Mouse (Mus musculus) CH12.LX (cell line): ENCODE results near the gene Hes5. TPM values are rescaled to one million over a fixed set of nuclear protein-coding genes. Genes with fewer than 3 reads are reported as not detected.

Source experiments
- DNase-seq: peaks from one replicate; pipeline ENCODE4 v3.0.0-alpha.2; 2013; ENCODE audit errors: extremely low read depth
- H3K27ac ChIP-seq: 2 replicates; pipeline ENCODE4 v1.5.1; 2012; ENCODE audit warnings: low read depth, mild to moderate bottlenecking, control low read depth, moderate library complexity; ENCODE audit not compliant: insufficient read depth
- H3K27me3 ChIP-seq: replicated peaks from 2 replicates; pipeline ENCODE3; 2012; ENCODE audit warnings: inconsistent platforms
- H3K36me3 ChIP-seq, 2 experiments: replicated peaks in 1 of 2; 2 replicates each; pipeline versions ENCODE3 to v1.6.1; 2012; ENCODE audit warnings: inconsistent platforms in 1 of 2, low read length in 1 of 2, mild to moderate bottlenecking in 1 of 2, mixed read lengths in 1 of 2, moderate library complexity in 1 of 2; ENCODE audit not compliant: control insufficient read depth in 1 of 2, insufficient read depth in 1 of 2
- H3K4me1 ChIP-seq, 2 experiments: 2 replicates each; pipeline ENCODE4 v1.6.1; 2012; ENCODE audit warnings: inconsistent platforms in 1 of 2, moderate library complexity in 1 of 2; ENCODE audit not compliant: insufficient read depth in 2 of 2, control insufficient read depth in 1 of 2
- H3K4me2 ChIP-seq: 2 replicates; pipeline ENCODE4 v1.6.1; 2012; ENCODE audit warnings: low read depth, mild to moderate bottlenecking, control low read depth; ENCODE audit not compliant: poor library complexity, insufficient read depth, severe bottlenecking
- H3K4me3 ChIP-seq, 3 experiments: fragments of 150-350 bp in 1 of 3; sonication (generic) in 1 of 3; replicated peaks in 1 of 3; 2 replicates each; pipeline versions ENCODE3 to v1.5.1; 2011 to 2012; ENCODE audit warnings: low read depth in 2 of 3, low read length in 2 of 3, mild to moderate bottlenecking in 2 of 3, moderate library complexity in 2 of 3, control low read depth in 1 of 3, improper control_type of control experiment in 1 of 3, inconsistent platforms in 1 of 3, mixed read lengths in 1 of 3; ENCODE audit not compliant: poor library complexity in 1 of 3
- H3K79me2 ChIP-seq: replicated peaks from 2 replicates; pipeline ENCODE4 v1.6.1; 2012; ENCODE audit warnings: mild to moderate bottlenecking, moderate library complexity; ENCODE audit not compliant: control insufficient read depth, poor library complexity, insufficient read depth, severe bottlenecking; ENCODE audit errors: extremely low read depth
- H3K9ac ChIP-seq: 2 replicates; pipeline ENCODE4 v1.6.1; 2012; ENCODE audit warnings: low read depth, mild to moderate bottlenecking, control low read depth, moderate library complexity; ENCODE audit not compliant: insufficient read depth
- H3K9me3 ChIP-seq: replicated peaks from 2 replicates; pipeline ENCODE3; 2012; ENCODE audit warnings: low read length, inconsistent platforms, mixed read lengths
- BHLHE40 ChIP-seq: IDR thresholded peaks from 2 replicates; pipeline ENCODE4 v1.6.1; 2011; ENCODE audit warnings: mild to moderate bottlenecking, low read depth, low read length, improper control_type of control experiment
- CHD1 ChIP-seq: IDR thresholded peaks from 2 replicates; pipeline ENCODE4 v1.6.1; 2012; ENCODE audit warnings: low read depth, low read length, improper control_type of control experiment, inconsistent platforms
- CTCF ChIP-seq, 2 experiments: IDR thresholded peaks in 1 of 2; conservative IDR thresholded peaks in 1 of 2; 2 replicates each; pipeline ENCODE4 v1.5.1; 2011 to 2012; ENCODE audit warnings: low read depth in 2 of 2, low read length in 2 of 2, improper control_type of control experiment in 1 of 2, inconsistent platforms in 1 of 2, mild to moderate bottlenecking in 1 of 2, moderate library complexity in 1 of 2
- E2F4 ChIP-seq: IDR thresholded peaks from 2 replicates; pipeline ENCODE4 v1.6.1; 2011; ENCODE audit warnings: low read depth, low read length, improper control_type of control experiment; ENCODE audit not compliant: insufficient replicate concordance
- HCFC1 ChIP-seq: IDR thresholded peaks from 2 replicates; pipeline ENCODE4 v1.6.1; 2012; ENCODE audit warnings: low read depth, mild to moderate bottlenecking, inconsistent platforms, low read length, improper control_type of control experiment
- JUND ChIP-seq: conservative IDR thresholded peaks from 2 replicates; pipeline ENCODE4 v1.6.1; 2011; ENCODE audit warnings: low read depth, low read length, improper control_type of control experiment
- KAT2A ChIP-seq: IDR thresholded peaks from 2 replicates; pipeline ENCODE4 v1.6.1; 2012; ENCODE audit warnings: low read length, improper control_type of control experiment, inconsistent platforms; ENCODE audit not compliant: insufficient replicate concordance
- MAX ChIP-seq: IDR thresholded peaks from 2 replicates; pipeline ENCODE4 v1.6.1; 2011; ENCODE audit warnings: low read length, improper control_type of control experiment
- MAZ ChIP-seq: IDR thresholded peaks from 2 replicates; pipeline ENCODE4 v1.6.1; 2012; ENCODE audit warnings: low read depth, mild to moderate bottlenecking, inconsistent platforms, low read length, improper control_type of control experiment, moderate library complexity
- MEF2A ChIP-seq: IDR thresholded peaks from 2 replicates; pipeline ENCODE4 v1.6.1; 2014; ENCODE audit warnings: low read depth, mild to moderate bottlenecking, inconsistent platforms, low read length, improper control_type of control experiment, borderline replicate concordance
- MYC ChIP-seq: IDR thresholded peaks from 2 replicates; pipeline ENCODE4 v1.6.1; 2011; ENCODE audit warnings: low read depth, mild to moderate bottlenecking, improper control_type of control experiment, low read length
- POLR2A ChIP-seq: IDR thresholded peaks from 2 replicates; pipeline ENCODE4 v1.6.1; 2011; ENCODE audit warnings: low read depth, mild to moderate bottlenecking, improper control_type of control experiment, low read length
- POLR2AphosphoS2 ChIP-seq: IDR thresholded peaks from 2 replicates; pipeline ENCODE4 v1.6.1; 2011; ENCODE audit warnings: low read depth, low read length, improper control_type of control experiment
- RAD21 ChIP-seq: IDR thresholded peaks from 2 replicates; pipeline ENCODE4 v1.6.1; 2011; ENCODE audit warnings: low read depth, mild to moderate bottlenecking, low read length, improper control_type of control experiment, moderate library complexity
- SIN3A ChIP-seq: IDR thresholded peaks from 2 replicates; pipeline ENCODE4 v1.6.1; 2012; ENCODE audit warnings: low read length, improper control_type of control experiment, inconsistent platforms
- SMC3 ChIP-seq: IDR thresholded peaks from 2 replicates; pipeline ENCODE4 v1.6.1; 2011; ENCODE audit warnings: low read depth, low read length, improper control_type of control experiment
- TBP ChIP-seq: conservative IDR thresholded peaks from 2 replicates; pipeline ENCODE4 v1.6.1; 2011; ENCODE audit warnings: low read depth, low read length, improper control_type of control experiment
- TCF12 ChIP-seq: IDR thresholded peaks from 2 replicates; pipeline ENCODE4 v1.6.1; 2014; ENCODE audit warnings: low read depth, mild to moderate bottlenecking, inconsistent platforms, low read length, improper control_type of control experiment
- UBTF ChIP-seq: IDR thresholded peaks from 2 replicates; pipeline ENCODE4 v1.6.1; 2012; ENCODE audit warnings: low read depth, mild to moderate bottlenecking, inconsistent platforms, low read length, improper control_type of control experiment, moderate library complexity
- ZC3H11A ChIP-seq: IDR thresholded peaks from 2 replicates; pipeline ENCODE4 v1.6.1; 2012; ENCODE audit warnings: low read depth, mild to moderate bottlenecking, inconsistent platforms, low read length, improper control_type of control experiment
- ZMIZ1 ChIP-seq: IDR thresholded peaks from 2 replicates; pipeline ENCODE4 v1.6.1; 2012; ENCODE audit warnings: low read depth, mild to moderate bottlenecking, inconsistent platforms, low read length, improper control_type of control experiment
- dilution Hi-C: fragments of 300-500 bp; cut with MboI; formaldehyde crosslinking; loops from 2 replicates; pipeline ENCODE4 v1.14.3; 2020; ENCODE audit warnings: low sequenced_read_pairs; ENCODE audit not compliant: extremely low pct_unique_long_range_greater_than_20kb, extremely low pct_ligation_motif_present
- in situ Hi-C: fragments of 300-500 bp; cut with MboI; formaldehyde crosslinking; loops from 3 replicates; pipeline ENCODE4 v1.14.3; 2019; ENCODE audit warnings: low sequenced_read_pairs, low pct_ligation_motif_present, low pct_unique_long_range_greater_than_20kb, mixed read lengths
- polyA plus RNA-seq: library from polyadenylated mRNA; unstranded; fragments of >175 nt; gene quantifications from 2 replicates; pipeline ENCODE4 v1.2.1, GENCODE M21; 2012; ENCODE audit warnings: low read depth; ENCODE audit not compliant: insufficient read length
- total RNA-seq, 2 experiments: library from RNA; depleted of rRNA; stranded (reverse); fragments of 300-350 nt in 1 of 2; fragments of >200 nt in 1 of 2; gene quantifications; 2 replicates each; pipeline ENCODE4 v1.2.3; 2012 to 2014

The Hes5 gene
- total and polyA plus RNA-seq, 3 experiments: 1.7 to 6.8 (median 2.1) TPM

DNA sequence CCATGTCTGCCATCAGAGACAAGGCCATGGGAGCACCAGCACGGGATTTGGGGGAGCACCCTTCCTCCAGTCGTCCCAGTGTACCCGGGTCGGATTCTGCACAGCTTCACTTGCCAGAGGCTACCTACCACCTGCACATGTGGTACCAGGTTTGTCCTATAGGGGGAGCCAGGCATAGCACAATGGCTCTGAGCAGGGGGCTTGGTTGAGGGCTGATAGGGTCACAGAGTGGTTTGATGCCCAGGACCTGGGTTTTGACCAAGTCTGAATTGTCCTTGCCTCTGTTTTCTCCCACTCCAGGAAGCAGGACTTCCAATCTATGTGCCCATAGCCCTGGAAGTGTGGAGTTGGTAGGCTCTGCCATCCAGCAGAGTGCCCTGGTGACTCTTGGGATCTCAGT is 35.3 kb upstream of the Hes5 start:
- dilution Hi-C loops: no loop called here
- H3K4me3 ChIP-seq: peak overlapping the region in 1 of 3 experiments; percentile 5
- H3K9ac ChIP-seq: no peak overlapping the region
- peak; percentile 60 to 74 for TF ChIP-seq CTCF (conservative IDR thresholded peaks at IDR 0.05 in 1 of 2, IDR thresholded peaks at IDR 0.05 in 1 of 2; ENCODE audit: low read depth in 2 of 2, low read length in 2 of 2)
- TF ChIP-seq RAD21: peak; percentile 7
- TF ChIP-seq BHLHE40: no peak
- TF ChIP-seq, all 38 proteins: peak for 2
- in situ Hi-C loops: loop anchor here (25.0 kb wide), 1 partner anchor 788 kb away; the partner anchor contains the start of genes Trp73 and Wrap73
- no peak overlapping the region for H3K27ac ChIP-seq
- H3K27me3 ChIP-seq: no peaks in the 10 kb centered on the region
- no peak overlapping the region for H3K4me2 ChIP-seq
- peaks cover 22 to 52% of the 10 kb centered on the region in 2 experiments for H3K4me1 ChIP-seq
- peaks cover 6% of the 10 kb centered on the region for H3K9me3 ChIP-seq
- DNase-seq: peak; percentile 53
- H3K79me2 ChIP-seq: peaks cover 25% of the 10 kb centered on the region
- peaks cover 49 to 52% of the 10 kb centered on the region in 2 experiments for H3K36me3 ChIP-seq

DNA sequence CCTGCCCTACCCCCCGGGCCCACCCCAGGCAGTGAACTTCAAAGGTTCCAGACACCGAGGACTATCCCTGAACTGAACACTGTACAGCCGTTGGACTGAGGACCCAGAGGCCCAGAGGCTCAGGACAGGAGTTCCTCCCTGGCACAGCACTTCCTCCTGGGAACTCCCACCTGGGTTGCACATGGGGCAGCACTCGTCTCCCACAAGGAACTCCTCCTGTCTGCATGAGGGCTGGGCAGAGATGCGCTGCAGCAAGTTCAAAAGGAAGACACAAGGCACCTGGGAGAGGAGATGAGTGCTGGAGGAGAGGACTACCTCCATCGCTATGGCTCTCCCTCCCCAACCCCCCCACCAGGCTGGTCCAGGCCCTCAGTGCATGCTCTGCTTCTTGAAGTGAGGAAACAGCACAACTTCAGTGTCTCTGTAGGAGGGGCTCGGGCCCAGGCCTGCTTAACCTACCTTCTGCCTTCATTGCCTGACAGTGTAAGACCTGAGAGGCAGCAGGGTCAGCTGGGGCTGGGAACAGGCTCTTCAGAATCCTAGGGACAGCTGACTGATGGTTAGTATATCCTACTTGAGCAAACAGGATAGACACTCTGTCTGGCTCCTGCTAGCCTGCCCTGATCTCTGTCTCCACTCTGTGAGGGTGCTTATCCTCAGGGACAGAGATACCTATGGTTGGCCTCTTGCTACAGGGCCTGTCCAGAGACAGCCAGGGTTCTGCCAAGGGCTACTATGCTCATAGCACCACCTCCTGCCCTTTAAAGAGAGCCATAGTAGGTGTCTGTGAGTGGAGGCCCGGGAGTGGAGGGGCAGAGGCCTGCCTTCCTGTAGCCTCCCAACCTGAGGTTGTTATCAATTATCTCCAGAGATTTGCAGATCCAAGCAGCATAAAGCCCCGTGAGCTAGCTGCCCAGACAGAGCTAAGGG is 33.5 kb upstream of the Hes5 start:
- Histone ChIP-seq H3K4me2 (peak overlapping the region; percentile 93), H3K4me3 (peak overlapping the region; percentile 58 to 74 (median 67)), H3K27me3 (no peaks in the 10 kb centered on the region), H3K9me3 (peaks cover 6% of the 10 kb centered on the region), H3K27ac (peak overlapping the region; percentile 83), H3K79me2 (peaks cover 25% of the 10 kb centered on the region), H3K9ac (peak overlapping the region; percentile 91), H3K36me3 (peaks cover 37 to 42% of the 10 kb centered on the region in 2 experiments), H3K4me1 (peaks cover 22 to 47% of the 10 kb centered on the region in 2 experiments)
- in situ Hi-C loops (loop anchor here (25.0 kb wide), 1 partner anchor 790 kb away; the partner anchor contains the start of genes Trp73 and Wrap73), dilution Hi-C loops (no loop called here)
- DNase-seq: no peak
- TF ChIP-seq E2F4: no peak
- TF ChIP-seq BHLHE40: 0 out of 2 replicates have a peak, but pooled peaks have one; percentile 23
- no peak for TF ChIP-seq KAT2A
- TF ChIP-seq TCF12: no peak; the same call in 1 of the 2 replicates
- peak; percentile 61 for TF ChIP-seq SIN3A
- no peak for TF ChIP-seq JUND
- no peak for TF ChIP-seq SMC3
- TF ChIP-seq MYC: peak; percentile 38; the same call in 1 of the 2 replicates
- peak; percentile 20; the same call in 1 of the 2 replicates for TF ChIP-seq UBTF
- no peak for TF ChIP-seq MEF2A
- TF ChIP-seq ZC3H11A: no peak
- no peak for TF ChIP-seq CHD1
- TF ChIP-seq MAX: peak; percentile 34; the same call in 1 of the 2 replicates
- no peak for TF ChIP-seq HCFC1
- TF ChIP-seq MAZ: no peak; the same call in 1 of the 2 replicates
- no peak; the same call in 1 of the 2 replicates for TF ChIP-seq POLR2A
- no peak for TF ChIP-seq POLR2AphosphoS2
- TF ChIP-seq ZMIZ1: no peak
- TF ChIP-seq TBP: 0 out of 2 replicates have a peak, but pooled peaks have one; percentile 12
